Mouse (Mus musculus) MEL (cell line): ENCODE results near the gene 1700001C02Rik. TPM values are rescaled to one million over a fixed set of nuclear protein-coding genes. Genes with fewer than 3 reads are reported as not detected.

Experiments
- DNase-seq: peaks from one replicate; pipeline ENCODE4 v3.0.0; 2011; ENCODE audit warnings: low read depth, low spot score
- H3K27ac ChIP-seq: 2 replicates; pipeline ENCODE4 v1.5.1; 2012; ENCODE audit warnings: low read depth, mild to moderate bottlenecking, control low read depth, low read length, moderate library complexity; ENCODE audit not compliant: control insufficient read depth
- H3K27me3 ChIP-seq, 2 experiments: fragments of 150-350 bp in 1 of 2; sonication (generic) in 1 of 2; 2 replicates each; pipeline ENCODE4 v1.6.1; 2012; ENCODE audit warnings: low read length in 2 of 2, mild to moderate bottlenecking in 2 of 2, improper control_type of control experiment in 1 of 2, moderate library complexity in 1 of 2; ENCODE audit not compliant: insufficient read depth in 2 of 2, control insufficient read depth in 1 of 2
- H3K36me3 ChIP-seq, 2 experiments: 2 replicates each; pipeline ENCODE4 v1.6.1; 2012 to 2014; ENCODE audit warnings: low read length in 2 of 2, improper control_type of control experiment in 1 of 2, inconsistent platforms in 1 of 2, mild to moderate bottlenecking in 1 of 2; ENCODE audit not compliant: insufficient read depth in 2 of 2, control insufficient read depth in 1 of 2
- H3K4me1 ChIP-seq, 2 experiments: fragments of 150-350 bp in 1 of 2; sonication (generic) in 1 of 2; 2 replicates each; pipeline ENCODE4 v1.6.1; 2012; ENCODE audit warnings: low read length in 2 of 2, improper control_type of control experiment in 1 of 2, mild to moderate bottlenecking in 1 of 2; ENCODE audit not compliant: insufficient read depth in 2 of 2, control insufficient read depth in 1 of 2
- H3K4me3 ChIP-seq, 2 experiments: fragments of 150-350 bp in 1 of 2; sonication (generic) in 1 of 2; 2 replicates each; pipeline ENCODE4 v1.5.1; 2012; ENCODE audit warnings: low read depth in 2 of 2, low read length in 2 of 2, mild to moderate bottlenecking in 2 of 2, moderate library complexity in 2 of 2, control low read depth in 1 of 2, improper control_type of control experiment in 1 of 2; ENCODE audit not compliant: control insufficient read depth in 1 of 2, insufficient read depth in 1 of 2
- H3K79me2 ChIP-seq: 2 replicates; pipeline ENCODE4 v1.6.1; 2012; ENCODE audit warnings: mild to moderate bottlenecking, low read length, moderate library complexity; ENCODE audit not compliant: control insufficient read depth, poor library complexity, insufficient read depth
- H3K9ac ChIP-seq: 2 replicates; pipeline ENCODE4 v1.6.1; 2012; ENCODE audit warnings: low read depth, mild to moderate bottlenecking, control low read depth, low read length, moderate library complexity; ENCODE audit not compliant: control insufficient read depth, poor library complexity, severe bottlenecking
- H3K9me3 ChIP-seq: fragments of 150-350 bp; sonication (generic); replicated peaks from 2 replicates; pipeline ENCODE4 v1.6.1; 2012; ENCODE audit warnings: mild to moderate bottlenecking, low read length, improper control_type of control experiment, moderate library complexity; ENCODE audit not compliant: insufficient read depth
- BHLHE40 ChIP-seq: IDR thresholded peaks from 2 replicates; pipeline ENCODE4 v1.6.1; 2012; ENCODE audit warnings: low read depth, mild to moderate bottlenecking, inconsistent platforms, low read length, improper control_type of control experiment, borderline replicate concordance
- CTCF ChIP-seq, 3 experiments: IDR thresholded peaks in 2 of 3; conservative IDR thresholded peaks in 1 of 3; 2 replicates each; pipeline ENCODE4 v1.5.1; 2011 to 2012; ENCODE audit warnings: low read length in 3 of 3, low read depth in 2 of 3, mild to moderate bottlenecking in 2 of 3, improper control_type of control experiment in 1 of 3, inconsistent platforms in 1 of 3, mixed read lengths in 1 of 3, moderate library complexity in 1 of 3; ENCODE audit not compliant: control insufficient read depth in 1 of 3, insufficient read depth in 1 of 3, poor library complexity in 1 of 3, severe bottlenecking in 1 of 3
- E2F4 ChIP-seq: IDR thresholded peaks from 2 replicates; pipeline ENCODE4 v1.6.1; 2011; ENCODE audit warnings: low read depth, low read length, improper control_type of control experiment, borderline replicate concordance
- GABPA ChIP-seq: IDR thresholded peaks from 2 replicates; pipeline ENCODE4 v1.6.1; 2012; ENCODE audit warnings: low read depth, mild to moderate bottlenecking, inconsistent platforms, low read length, improper control_type of control experiment, moderate library complexity
- GATA1 ChIP-seq: IDR thresholded peaks from 2 replicates; pipeline ENCODE4 v1.6.1; 2011; ENCODE audit warnings: low read depth, low read length, improper control_type of control experiment
- HCFC1 ChIP-seq: IDR thresholded peaks from 2 replicates; pipeline ENCODE4 v1.6.1; 2012; ENCODE audit warnings: low read depth, mild to moderate bottlenecking, inconsistent platforms, low read length, improper control_type of control experiment, moderate library complexity
- MAFK ChIP-seq: IDR thresholded peaks from 2 replicates; pipeline ENCODE4 v1.6.1; 2011; ENCODE audit warnings: low read depth, mild to moderate bottlenecking, low read length, improper control_type of control experiment, borderline replicate concordance
- MXI1 ChIP-seq: IDR thresholded peaks from 2 replicates; pipeline ENCODE4 v1.6.1; 2011; ENCODE audit warnings: mild to moderate bottlenecking, low read depth, low read length, improper control_type of control experiment
- NRF1 ChIP-seq: IDR thresholded peaks from 2 replicates; pipeline ENCODE4 v1.6.1; 2014; ENCODE audit warnings: low read depth, mild to moderate bottlenecking, inconsistent platforms, low read length, improper control_type of control experiment, moderate library complexity; ENCODE audit not compliant: poor library complexity, insufficient read depth, severe bottlenecking
- POLR2AphosphoS2 ChIP-seq: IDR thresholded peaks from 2 replicates; pipeline ENCODE4 v1.6.1; 2011; ENCODE audit warnings: low read length, improper control_type of control experiment
- POLR2AphosphoS5 ChIP-seq: IDR thresholded peaks from 2 replicates; pipeline ENCODE4 v1.6.1; 2012; ENCODE audit warnings: low read depth, borderline replicate concordance, mild to moderate bottlenecking, inconsistent platforms, low read length, moderate library complexity, mixed read lengths
- RAD21 ChIP-seq: IDR thresholded peaks from 2 replicates; pipeline ENCODE4 v1.6.1; 2011; ENCODE audit warnings: mild to moderate bottlenecking, low read depth, low read length, improper control_type of control experiment
- SIN3A ChIP-seq: IDR thresholded peaks from 2 replicates; pipeline ENCODE4 v1.6.1; 2012; ENCODE audit warnings: low read length, improper control_type of control experiment, inconsistent platforms
- SMC3 ChIP-seq: IDR thresholded peaks from 2 replicates; pipeline ENCODE4 v1.6.1; 2011; ENCODE audit warnings: low read depth, low read length, improper control_type of control experiment
- TAL1 ChIP-seq: IDR thresholded peaks from 2 replicates; pipeline ENCODE4 v1.6.1; 2012; ENCODE audit warnings: mild to moderate bottlenecking, inconsistent platforms, low read length, moderate library complexity, mixed read lengths
- TCF12 ChIP-seq: IDR thresholded peaks from 2 replicates; pipeline ENCODE4 v1.6.1; 2014; ENCODE audit warnings: low read depth, mild to moderate bottlenecking, inconsistent platforms, low read length, improper control_type of control experiment, moderate library complexity
- UBTF ChIP-seq: IDR thresholded peaks from 2 replicates; pipeline ENCODE4 v1.6.1; 2012; ENCODE audit warnings: low read depth, mild to moderate bottlenecking, inconsistent platforms, low read length, improper control_type of control experiment, moderate library complexity, borderline replicate concordance; ENCODE audit not compliant: insufficient read depth
- USF1 ChIP-seq: IDR thresholded peaks from 2 replicates; pipeline ENCODE4 v1.6.1; 2014; ENCODE audit warnings: low read depth, mild to moderate bottlenecking, inconsistent platforms, low read length, improper control_type of control experiment, moderate library complexity
- ZKSCAN1 ChIP-seq: IDR thresholded peaks from 2 replicates; pipeline ENCODE4 v1.6.1; 2012; ENCODE audit warnings: low read depth, mild to moderate bottlenecking, inconsistent platforms, low read length, improper control_type of control experiment, moderate library complexity
- polyA plus RNA-seq, 2 experiments: library from polyadenylated mRNA; stranded (reverse) in 1 of 2; unstranded in 1 of 2; fragments of >175 nt in 1 of 2; fragments of >200 nt in 1 of 2; gene quantifications; 2 replicates each; pipeline versions ENCODE4 v1.2.1 to v1.2.4; 2012; ENCODE audit warnings: low replicate concordance in 2 of 2, low read depth in 1 of 2; ENCODE audit not compliant: insufficient read length in 2 of 2, insufficient read depth in 1 of 2, missing spikeins in 1 of 2
- total RNA-seq: library from RNA; depleted of rRNA; stranded (reverse); fragments of 300-350 nt; gene quantifications from 2 replicates; pipeline ENCODE4 v1.2.3, GENCODE M21; 2012

The 1700001C02Rik gene
- total and polyA plus RNA-seq, 3 experiments: not detected

DNA sequence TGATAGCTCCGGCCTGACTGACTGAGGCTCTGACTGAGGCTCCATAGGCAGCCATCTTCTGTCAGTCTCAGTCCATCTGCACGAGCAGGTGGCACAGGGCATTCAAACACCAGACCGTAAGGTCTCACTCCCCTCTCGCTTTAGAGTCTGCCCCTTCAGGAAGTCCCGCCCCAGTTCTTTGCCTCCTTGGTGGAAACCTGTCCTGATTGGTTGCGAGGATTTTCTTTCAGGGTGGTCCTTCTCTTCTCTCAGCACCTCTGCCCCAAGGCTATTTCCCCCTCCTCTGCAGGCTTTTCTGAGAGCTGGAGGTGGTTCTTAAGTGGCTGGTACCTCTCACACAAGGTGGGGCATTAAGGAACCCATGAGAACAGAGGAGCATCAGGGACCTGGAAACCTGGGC lies 4.6 kb downstream of the 1700001C02Rik start:
- Histone ChIP-seq H3K9me3 (no peaks in the 10 kb centered on the region), H3K4me1 (no peaks in the 10 kb centered on the region), H3K27me3 (peaks cover 0 to 5% of the 10 kb centered on the region in 2 experiments; a peak in 3 of 4 replicates), H3K36me3 (no peaks in the 10 kb centered on the region), H3K9ac (no peak overlapping the region), H3K4me3 (no peak overlapping the region), H3K79me2 (no peaks in the 10 kb centered on the region), H3K27ac (no peak overlapping the region)
- TF ChIP-seq ZKSCAN1: no peak
- no peak for TF ChIP-seq HCFC1
- TF ChIP-seq TCF12: no peak
- TF ChIP-seq GABPA: no peak
- TF ChIP-seq RAD21: no peak
- TF ChIP-seq USF1: no peak
- no peak for TF ChIP-seq POLR2AphosphoS5
- no peak for TF ChIP-seq NRF1
- no peak for TF ChIP-seq POLR2AphosphoS2
- no peak for TF ChIP-seq UBTF
- TF ChIP-seq SIN3A: no peak
- TF ChIP-seq SMC3: no peak
- TF ChIP-seq TAL1: no peak
- no peak for TF ChIP-seq GATA1
- no peak for TF ChIP-seq MAFK
- no peak for TF ChIP-seq E2F4
- no peak for TF ChIP-seq MXI1
- no peak for TF ChIP-seq CTCF (IDR thresholded peaks at IDR 0.05 in 2 of 3, conservative IDR thresholded peaks at IDR 0.05 in 1 of 3; ENCODE audit: control insufficient read depth in 1 of 3, insufficient read depth in 1 of 3, low read depth in 2 of 3, low read length in 3 of 3, poor library complexity in 1 of 3, severe bottlenecking in 1 of 3)
- peak; percentile 40 for DNase-seq

DNA sequence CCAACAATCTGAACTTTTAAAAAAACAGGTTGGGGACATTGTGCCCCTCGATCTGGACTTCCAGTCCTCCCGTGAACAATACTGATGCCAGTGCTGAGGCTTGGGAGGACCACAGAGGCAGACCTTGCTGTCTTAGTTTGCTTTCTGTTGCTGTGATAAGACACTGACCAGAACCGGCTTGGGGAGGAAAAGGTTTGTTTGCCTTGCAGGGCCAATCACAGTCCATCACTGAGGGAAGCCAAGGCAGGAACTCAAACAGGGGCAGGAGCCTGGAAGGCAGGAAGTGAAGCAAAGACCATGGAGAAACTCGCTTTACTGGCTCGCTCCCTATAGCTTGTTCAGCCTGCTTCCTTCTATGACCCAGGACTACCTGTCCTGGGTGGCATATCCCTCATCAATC lies 6.3 kb downstream of the 1700001C02Rik start:
- H3K79me2 ChIP-seq: no peaks in the 10 kb centered on the region
- TF ChIP-seq USF1: no peak
- no peak for TF ChIP-seq UBTF
- no peak for TF ChIP-seq MXI1
- TF ChIP-seq BHLHE40: no peak
- H3K9ac ChIP-seq: no peak overlapping the region
- no peaks in the 10 kb centered on the region for H3K4me1 ChIP-seq
- DNase-seq: no peak
- H3K9me3 ChIP-seq: no peaks in the 10 kb centered on the region
- H3K36me3 ChIP-seq: no peaks in the 10 kb centered on the region
- peaks cover 0 to 3% of the 10 kb centered on the region in 2 experiments; a peak in 2 of 4 replicates for H3K27me3 ChIP-seq
- no peak overlapping the region for H3K27ac ChIP-seq
- no peak overlapping the region for H3K4me3 ChIP-seq
